Mouse (Mus musculus) myocyte (in vitro differentiated cells): Measurements from ENCODE around the gene Foxd3. TPM values are rescaled to one million over a fixed set of nuclear protein-coding genes. Genes with fewer than 3 reads are reported as not detected.

ENCODE experiments used
- H3K27me3 ChIP-seq: one replicate; pipeline ENCODE4 v1.6.1; 2011; ENCODE audit not compliant: control insufficient read depth, insufficient read depth, insufficient read length
- H3K36me3 ChIP-seq: one replicate; pipeline ENCODE4 v1.6.1; 2011; ENCODE audit not compliant: control insufficient read depth, insufficient read depth
- H3K4me2 ChIP-seq: one replicate; pipeline ENCODE4 v1.6.1; 2011; ENCODE audit warnings: low read depth, control low read depth
- H3K4me3 ChIP-seq: one replicate; pipeline ENCODE4 v1.5.1; 2011; ENCODE audit warnings: mild to moderate bottlenecking, control low read depth, moderate library complexity
- H3K79me2 ChIP-seq: one replicate; pipeline ENCODE4 v1.6.1; 2011; ENCODE audit not compliant: control insufficient read depth, insufficient read depth
- H3ac ChIP-seq: one replicate; pipeline ENCODE4 v1.6.1; 2011; ENCODE audit not compliant: control insufficient read depth, insufficient read length
- CEBPB ChIP-seq: IDR thresholded peaks from 2 replicates; pipeline ENCODE4 v1.6.1; 2011; ENCODE audit warnings: mild to moderate bottlenecking, moderate library complexity; ENCODE audit not compliant: poor library complexity, insufficient read depth, severe bottlenecking
- E2F4 ChIP-seq: IDR thresholded peaks from one replicate; pipeline ENCODE4 v1.6.1; 2011; ENCODE audit warnings: mild to moderate bottlenecking, control low read depth, moderate library complexity; ENCODE audit not compliant: insufficient read depth
- MAX ChIP-seq: IDR thresholded peaks from one replicate; pipeline ENCODE4 v1.6.1; 2011; ENCODE audit warnings: low read depth, mild to moderate bottlenecking, control low read depth
- MYOD1 ChIP-seq, 3 experiments: IDR thresholded peaks; one replicate each; pipeline ENCODE4 v1.6.1; 2011; ENCODE audit warnings: control low read depth in 2 of 3, low read depth in 2 of 3, mild to moderate bottlenecking in 2 of 3, moderate library complexity in 1 of 3; ENCODE audit not compliant: insufficient read length in 2 of 3, control insufficient read depth in 1 of 3
- MYOG ChIP-seq, 3 experiments: IDR thresholded peaks; one replicate each; pipeline ENCODE4 v1.6.1; 2011; ENCODE audit warnings: control low read depth in 2 of 3, low read depth in 2 of 3, mild to moderate bottlenecking in 2 of 3; ENCODE audit not compliant: insufficient read length in 2 of 3, control insufficient read depth in 1 of 3, insufficient read depth in 1 of 3
- POLR2A ChIP-seq: IDR thresholded peaks from one replicate; pipeline ENCODE4 v1.6.1; 2011; ENCODE audit warnings: low read depth, mild to moderate bottlenecking, control low read depth, moderate library complexity; ENCODE audit not compliant: insufficient read length
- POLR2AphosphoS2 ChIP-seq: IDR thresholded peaks from one replicate; pipeline ENCODE4 v1.6.1; 2011; ENCODE audit warnings: low read depth, control low read depth; ENCODE audit not compliant: insufficient read length
- REST ChIP-seq: IDR thresholded peaks from one replicate; pipeline ENCODE4 v1.6.1; 2011; ENCODE audit warnings: mild to moderate bottlenecking, control low read depth, moderate library complexity; ENCODE audit not compliant: insufficient read depth, insufficient read length
- SRF ChIP-seq: IDR thresholded peaks from one replicate; pipeline ENCODE4 v1.6.1; 2011; ENCODE audit warnings: low read depth; ENCODE audit not compliant: control insufficient read depth, insufficient read length
- TCF12 ChIP-seq: IDR thresholded peaks from one replicate; pipeline ENCODE4 v1.6.1; 2011; ENCODE audit warnings: mild to moderate bottlenecking, control low read depth; ENCODE audit not compliant: poor library complexity, insufficient read depth, severe bottlenecking
- TCF3 ChIP-seq: IDR thresholded peaks from one replicate; pipeline ENCODE4 v1.6.1; 2011; ENCODE audit warnings: low read depth, control low read depth; ENCODE audit not compliant: insufficient read length
- USF1 ChIP-seq: IDR thresholded peaks from one replicate; pipeline ENCODE4 v1.6.1; 2011; ENCODE audit warnings: low read depth, mild to moderate bottlenecking, control low read depth, moderate library complexity
- polyA plus RNA-seq: library from polyadenylated mRNA; unstranded; fragments of >200 nt; fragmentation: generic; extraction: Trizol; gene quantifications from one replicate; pipeline ENCODE4 v1.2.1, GENCODE M21; 2012; ENCODE audit warnings: missing spikeins

Gene Foxd3
- polyA plus RNA-seq, 1 experiment = not detected

DNA sequence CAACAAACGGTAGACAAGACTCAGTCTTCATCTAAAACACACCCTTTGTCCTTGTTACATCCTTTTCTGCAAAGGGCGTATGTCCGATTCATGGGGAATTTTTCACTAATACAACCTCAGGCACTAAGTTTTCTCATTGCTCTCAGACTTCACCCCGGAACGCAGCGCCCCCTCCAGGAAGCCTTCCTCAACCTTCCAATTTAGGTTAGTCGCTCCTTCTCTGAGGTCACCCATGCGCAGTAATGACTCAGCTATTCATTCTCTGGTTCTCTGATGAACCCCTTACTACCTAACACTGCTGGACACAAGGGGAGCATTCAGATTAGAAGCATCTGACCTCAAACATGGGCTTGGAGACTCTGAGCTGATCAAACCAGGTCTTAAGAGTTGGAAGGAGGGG is 7.6 kb downstream of the Foxd3 start:
- Histone ChIP-seq H3K79me2 (no peaks in the 10 kb centered on the region), H3K36me3 (no peaks in the 10 kb centered on the region), H3K4me2 (no peak overlapping the region), H3K4me3 (no peak overlapping the region), H3ac (no peak overlapping the region), H3K27me3 (no peaks in the 10 kb centered on the region)
- TF ChIP-seq REST (no peak), MAX (no peak), POLR2A (no peak), POLR2AphosphoS2 (no peak), MYOD1 (IDR thresholded peaks at IDR 0.05; ENCODE audit: control insufficient read depth in 1 of 3, insufficient read length in 2 of 3, low read depth in 2 of 3) (no peak), USF1 (no peak), MYOG (IDR thresholded peaks at IDR 0.05; ENCODE audit: control insufficient read depth in 1 of 3, insufficient read depth in 1 of 3, insufficient read length in 2 of 3, low read depth in 2 of 3) (no peak)

DNA sequence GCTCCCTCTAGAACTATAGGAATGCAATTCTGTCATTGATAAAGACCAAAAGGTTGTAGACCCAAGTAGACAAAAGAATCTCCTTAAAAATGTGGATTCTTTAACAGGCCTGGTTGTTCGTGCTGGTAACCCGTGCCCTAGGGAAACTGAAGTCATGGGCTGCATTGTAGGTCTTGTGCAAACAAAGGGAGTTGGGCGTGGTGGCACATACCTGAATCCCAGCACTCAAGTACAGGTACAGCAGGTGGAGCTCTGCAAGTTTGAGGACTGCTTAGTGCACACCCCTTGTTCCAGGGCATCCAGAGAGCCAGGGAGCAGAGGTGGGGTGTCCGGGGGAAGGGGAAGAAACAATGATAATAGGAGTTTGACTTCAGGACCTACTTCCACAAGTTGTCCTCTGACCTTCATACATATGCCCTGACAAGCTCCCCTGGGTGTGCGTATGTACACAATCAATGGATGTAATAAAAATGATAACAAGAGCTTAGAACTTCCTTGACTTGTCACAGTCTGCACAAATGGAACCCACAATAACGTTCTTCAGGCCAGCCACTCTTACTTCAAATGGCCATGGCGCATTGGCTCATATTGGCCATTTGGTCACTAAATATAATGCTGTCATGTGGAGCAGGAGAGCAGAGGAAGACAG is 14.2 kb downstream of the Foxd3 start:
- Histone ChIP-seq H3K4me2 (no peak overlapping the region), H3K27me3 (no peaks in the 10 kb centered on the region), H3K79me2 (no peaks in the 10 kb centered on the region), H3K36me3 (no peaks in the 10 kb centered on the region), H3K4me3 (no peak overlapping the region), H3ac (no peak overlapping the region)
- TF ChIP-seq MYOD1 (IDR thresholded peaks at IDR 0.05; ENCODE audit: control insufficient read depth in 1 of 3, insufficient read length in 2 of 3, low read depth in 2 of 3) (no peak), MAX (no peak)

DNA sequence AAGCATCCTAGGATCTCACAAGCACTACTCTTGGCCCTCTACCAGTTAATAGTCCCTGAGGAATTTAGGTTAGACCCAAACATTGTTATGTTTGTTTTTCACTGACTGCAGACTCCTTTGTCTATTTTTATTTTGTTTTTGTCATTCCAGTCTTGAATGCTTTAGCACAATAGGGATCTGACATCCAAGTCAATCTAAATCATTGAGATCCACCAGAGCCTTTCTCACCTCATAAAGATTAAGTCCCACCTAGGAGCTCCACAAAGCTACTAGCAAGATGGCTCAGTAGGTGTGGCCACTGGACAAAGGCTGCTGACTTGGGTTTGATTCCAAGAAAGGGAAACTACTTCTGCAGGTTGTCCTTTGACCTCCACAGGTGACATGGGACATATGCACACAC is 19.1 kb downstream of the Foxd3 start:
- Histone ChIP-seq H3K36me3 (no peaks in the 10 kb centered on the region), H3ac (no peak overlapping the region), H3K4me3 (no peak overlapping the region), H3K79me2 (no peaks in the 10 kb centered on the region), H3K4me2 (no peak overlapping the region), H3K27me3 (no peaks in the 10 kb centered on the region)
- TF ChIP-seq MYOG (IDR thresholded peaks at IDR 0.05; ENCODE audit: control insufficient read depth in 1 of 3, insufficient read depth in 1 of 3, insufficient read length in 2 of 3, low read depth in 2 of 3) (no peak), SRF (no peak), USF1 (no peak), CEBPB (no peak), MYOD1 (IDR thresholded peaks at IDR 0.05; ENCODE audit: control insufficient read depth in 1 of 3, insufficient read length in 2 of 3, low read depth in 2 of 3) (no peak), POLR2A (no peak), MAX (no peak), E2F4 (no peak)

DNA sequence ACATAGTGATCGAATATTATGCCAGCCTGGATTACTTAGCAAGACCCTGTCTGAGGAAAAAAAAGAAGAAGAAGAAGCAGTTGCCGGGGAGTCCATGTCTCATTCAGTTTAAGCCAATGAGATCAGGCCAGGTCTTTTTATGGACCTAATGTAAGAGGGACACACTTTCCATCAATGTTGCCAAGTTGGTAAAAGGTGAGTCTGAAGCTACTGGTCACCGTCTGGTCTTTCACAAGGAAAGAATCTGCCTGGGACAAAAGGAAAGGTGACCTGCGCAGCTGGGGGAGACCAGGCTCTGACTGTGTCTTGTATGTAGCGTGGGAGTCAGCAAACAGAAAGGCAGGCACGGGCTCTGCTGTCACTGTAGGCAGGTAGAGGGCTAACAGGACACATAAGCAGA is 27.8 kb downstream of the Foxd3 start:
- Histone ChIP-seq H3ac (no peak overlapping the region), H3K79me2 (no peaks in the 10 kb centered on the region)
- TF ChIP-seq SRF = no peak
- TF ChIP-seq MYOG (IDR thresholded peaks at IDR 0.05; ENCODE audit: control insufficient read depth in 1 of 3, insufficient read depth in 1 of 3, insufficient read length in 2 of 3, low read depth in 2 of 3) = no peak
- TF ChIP-seq TCF12 = no peak
- no peak for TF ChIP-seq POLR2A
- no peak for TF ChIP-seq REST
- no peak for TF ChIP-seq E2F4
- no peak for TF ChIP-seq MAX
- TF ChIP-seq POLR2AphosphoS2 = no peak
- TF ChIP-seq MYOD1 (IDR thresholded peaks at IDR 0.05; ENCODE audit: control insufficient read depth in 1 of 3, insufficient read length in 2 of 3, low read depth in 2 of 3) = no peak
- TF ChIP-seq TCF3 = no peak
- TF ChIP-seq USF1 = no peak
- no peak for TF ChIP-seq CEBPB

DNA sequence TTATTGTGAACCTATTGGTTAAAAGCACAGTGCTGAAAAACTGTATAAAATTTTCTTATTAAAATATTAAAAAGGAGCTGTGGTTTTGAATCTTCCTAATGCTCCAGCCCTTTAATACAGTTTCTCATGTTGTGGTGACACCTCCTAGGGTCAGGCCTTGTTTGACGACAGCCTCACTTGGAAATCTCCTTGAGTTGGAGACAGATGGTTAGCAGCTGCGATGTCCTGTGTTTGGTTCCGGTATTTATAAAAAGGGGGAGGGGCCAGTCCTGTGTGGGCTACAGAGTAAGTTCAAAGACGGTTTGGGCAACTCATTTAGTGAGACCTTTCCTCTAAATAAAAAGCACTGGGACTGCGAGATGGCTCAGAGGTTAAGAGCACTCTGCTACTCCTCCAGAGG is 30.2 kb downstream of the Foxd3 start:
- H3ac ChIP-seq = no peak overlapping the region
- no peak overlapping the region for H3K4me3 ChIP-seq
- H3K27me3 ChIP-seq = no peaks in the 10 kb centered on the region
- H3K36me3 ChIP-seq = no peaks in the 10 kb centered on the region
- no peak overlapping the region for H3K4me2 ChIP-seq
- no peaks in the 10 kb centered on the region for H3K79me2 ChIP-seq
- no peak for TF ChIP-seq USF1
- TF ChIP-seq MYOD1 (IDR thresholded peaks at IDR 0.05; ENCODE audit: control insufficient read depth in 1 of 3, insufficient read length in 2 of 3, low read depth in 2 of 3) = peak in 1 of 3 experiments; percentile 36
- no peak for TF ChIP-seq CEBPB
- TF ChIP-seq MYOG (IDR thresholded peaks at IDR 0.05; ENCODE audit: control insufficient read depth in 1 of 3, insufficient read depth in 1 of 3, insufficient read length in 2 of 3, low read depth in 2 of 3) = peak in 1 of 3 experiments; percentile 8

More for the DNA sequence above, 27.8 kb downstream of the Foxd3 start:
- no peak overlapping the region for H3K4me2 ChIP-seq
- no peak overlapping the region for H3K4me3 ChIP-seq
- H3K27me3 ChIP-seq = no peaks in the 10 kb centered on the region
- no peaks in the 10 kb centered on the region for H3K36me3 ChIP-seq

Other genes starting within 250 kb of the Foxd3 start
- gene Alg6, start 59.4 kb downstream of the Foxd3 start, polyA plus RNA-seq = 2.6 TPM
- gene Efcab7, start 172.9 kb downstream of the Foxd3 start, polyA plus RNA-seq = 6.6 TPM